Mouse (Mus musculus): ENCODE data around the gene Slc46a1.

GRCm38 (mm10) chr11:78495904-78496303 is 30.4 kb downstream of the Slc46a1 start:
- TF ChIP-seq POLR2A (IDR thresholded peaks at IDR 0.05; ENCODE audit: low read depth, low read length) (no peak), EP300 (IDR thresholded peaks at IDR 0.05; ENCODE audit: low read length) (no peak)

Data from CH12.LX (cell line).